Mouse (Mus musculus) liver, adult 2 months (tissue): Measurements from ENCODE around the gene Bcar3.

ENCODE experiments used
- CTCF ChIP-seq: fragments of 200-500 bp; IDR thresholded peaks from 2 replicates; pipeline ENCODE4 v1.5.1; 2011; ENCODE audit warnings: low read depth, low read length, control low read depth
- POLR2A ChIP-seq: fragments of 200-500 bp; IDR thresholded peaks from 2 replicates; pipeline ENCODE4 v1.6.1; 2011; ENCODE audit warnings: low read length, control low read depth; ENCODE audit not compliant: insufficient read depth; ENCODE audit errors: extremely low read depth

- TF ChIP-seq CTCF (no peak), POLR2A (no peak)
These were observed 7.3 kb downstream of the Bcar3 start for GRCm38 (mm10) chr3:122300983-122301919.
